Comparison of ENCODE assay signal across 8 mouse cellular contexts in the genomic region with DNA sequence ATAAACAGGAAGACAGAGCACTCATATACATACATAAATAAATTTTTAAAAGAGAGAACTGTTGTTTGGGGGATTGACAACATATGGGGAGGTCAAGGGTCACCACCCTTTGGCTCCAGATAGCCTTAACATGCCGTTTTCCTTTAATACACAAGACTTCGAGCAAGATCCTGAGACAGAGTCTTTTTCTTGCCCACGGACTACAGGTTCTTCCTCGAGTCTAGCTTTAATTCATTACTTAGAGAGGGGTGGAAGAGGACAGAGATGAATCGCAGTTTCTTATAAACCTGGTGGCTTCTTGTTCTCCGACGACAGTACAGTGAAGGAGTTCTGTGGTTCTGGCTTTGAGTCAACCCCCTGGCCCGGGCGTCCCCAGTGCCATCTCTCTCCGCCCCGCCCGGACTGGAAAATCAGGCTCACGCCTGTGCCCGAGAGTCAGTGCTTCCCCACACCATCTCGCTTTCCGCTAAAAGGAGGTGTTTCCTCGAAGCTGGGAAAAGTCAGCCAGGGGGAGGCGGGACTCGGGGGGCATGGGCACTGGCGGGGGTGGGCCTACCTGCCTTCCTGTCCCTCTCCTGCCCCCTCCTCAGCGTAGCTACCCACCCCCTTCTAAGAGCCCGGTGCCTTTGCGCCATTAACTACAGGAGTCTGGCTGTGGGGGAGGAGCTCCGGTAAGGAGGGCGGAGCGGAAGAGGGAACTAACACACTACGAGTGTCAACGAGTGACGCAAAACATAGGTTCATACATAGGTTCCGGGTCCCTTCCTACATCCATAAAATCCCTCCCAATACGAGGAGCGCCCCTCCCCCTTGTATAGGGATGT. TPM values are rescaled to one million over a fixed set of nuclear protein-coding genes. Genes with fewer than 3 reads are reported as not detected.
A peak's percentile ranks its signal among the peaks of the same experiment; 100 is the strongest.
DNase-seq lines count a peak whose midpoint lies in the region; ATAC-seq and TF ChIP-seq lines count a peak whose summit lies in the region.

No protein-coding gene starts in this region.

- DNase-seq in layer of hippocampus, adult 2 months (ENCODE audit: low spot score in 2 of 2), result no peak
- no peak for DNase-seq in layer of hippocampus, adult 9-11 months
- DNase-seq in embryonic facial prominence, embryonic 11.5 days (ENCODE audit: low spot score), result peak; percentile 64
- peak; percentile 73 for DNase-seq in thymus, postnatal 0 days (ENCODE audit: low spot score)

- WGBS in embryonic facial prominence, embryonic 11.5 days, result 3% methylated on average over 32 of the region's 32 CpGs
- WGBS in limb, embryonic 12.5 days, result 2% methylated on average over 32 of the region's 32 CpGs
- 5% methylated on average over 32 of the region's 32 CpGs for WGBS in midbrain, embryonic 13.5 days

- H3K4me2 ChIP-seq in embryonic facial prominence, embryonic 11.5 days (ENCODE audit: low read depth, low read length), result peak overlapping the region; percentile 72
- peak overlapping the region; percentile 85 for H3K4me2 ChIP-seq in limb, embryonic 12.5 days
- peak overlapping the region; percentile 73 for H3K4me2 ChIP-seq in midbrain, embryonic 13.5 days (replicated peaks)

- peak overlapping the region; percentile 43 for H3K9ac ChIP-seq in embryonic facial prominence, embryonic 11.5 days (replicated peaks; ENCODE audit: low read length)
- peak overlapping the region; percentile 60 for H3K9ac ChIP-seq in limb, embryonic 12.5 days (replicated peaks)
- peak overlapping the region; percentile 53; the same call in 1 of the 2 replicates for H3K9ac ChIP-seq in midbrain, embryonic 13.5 days (replicated peaks)

- 0 out of 2 replicates have a peak, but pooled peaks have one; percentile 52 for ATAC-seq in embryonic facial prominence, embryonic 11.5 days (replicated peaks; ENCODE audit: insufficient number of reproducible peaks, low FRiP score, low TSS enrichment, low read depth)
- ATAC-seq in hematopoietic stem cell, adult 5-6 weeks (replicated peaks in 1 of 2; ENCODE audit: insufficient read depth in 1 of 2, low FRiP score in 2 of 2, low TSS enrichment in 1 of 2, low read depth in 1 of 2, poor library complexity in 2 of 2, severe bottlenecking in 2 of 2), result peak; percentile 82 to 85
- ATAC-seq in limb, embryonic 12.5 days (ENCODE audit: insufficient number of reproducible peaks, insufficient read depth, low FRiP score, low TSS enrichment, low read depth), result peak; percentile 70; the same call in 1 of the 2 replicates
- ATAC-seq in midbrain, embryonic 13.5 days, result peak; percentile 73; the same call in 1 of the 2 replicates
- no peak; the same call in 1 of the 2 replicates for ATAC-seq in frontal cortex, adult (ENCODE audit: low TSS enrichment)

- peak overlapping the region; percentile 54 for H3K4me3 ChIP-seq in layer of hippocampus, adult 2 months
- peak overlapping the region; percentile 35 for H3K4me3 ChIP-seq in embryonic facial prominence, embryonic 11.5 days (ENCODE audit: low read depth, low read length)
- peak overlapping the region; percentile 50 for H3K4me3 ChIP-seq in limb, embryonic 12.5 days (replicated peaks)
- H3K4me3 ChIP-seq in midbrain, embryonic 13.5 days (replicated peaks), result peak overlapping the region; percentile 43

- H3K4me1 ChIP-seq in embryonic facial prominence, embryonic 11.5 days (ENCODE audit: control insufficient read depth, insufficient read depth, low read length), result peaks cover 2% of the 10 kb centered on the region; the same call in 1 of the 2 replicates
- peaks cover 13% of the 10 kb centered on the region for H3K4me1 ChIP-seq in limb, embryonic 12.5 days (replicated peaks)
- peaks cover 31% of the 10 kb centered on the region for H3K4me1 ChIP-seq in midbrain, embryonic 13.5 days (replicated peaks)

- no peaks in the 10 kb centered on the region; the same call in 1 of the 2 replicates for H3K27me3 ChIP-seq in embryonic facial prominence, embryonic 11.5 days (ENCODE audit: control insufficient read depth, insufficient read depth, low read length)
- peaks cover 25% of the 10 kb centered on the region for H3K27me3 ChIP-seq in limb, embryonic 12.5 days
- H3K27me3 ChIP-seq in midbrain, embryonic 13.5 days, result peaks cover 36% of the 10 kb centered on the region

- TF ChIP-seq CTCF in layer of hippocampus, adult 2 months (conservative IDR thresholded peaks at IDR 0.05), result no peak

- H3K36me3 ChIP-seq in embryonic facial prominence, embryonic 11.5 days (replicated peaks; ENCODE audit: control insufficient read depth, insufficient read depth, low read depth, low read length), result no peaks in the 10 kb centered on the region
- no peaks in the 10 kb centered on the region for H3K36me3 ChIP-seq in limb, embryonic 12.5 days
- no peaks in the 10 kb centered on the region for H3K36me3 ChIP-seq in midbrain, embryonic 13.5 days

- H3K27ac ChIP-seq in layer of hippocampus, adult 2 months, result no peak overlapping the region
- H3K27ac ChIP-seq in embryonic facial prominence, embryonic 11.5 days (replicated peaks; ENCODE audit: low read depth, low read length), result no peak overlapping the region
- no peak overlapping the region for H3K27ac ChIP-seq in limb, embryonic 12.5 days
- no peak overlapping the region for H3K27ac ChIP-seq in midbrain, embryonic 13.5 days

- H3K9me3 ChIP-seq in embryonic facial prominence, embryonic 11.5 days (replicated peaks; ENCODE audit: control insufficient read depth, low read length), result no peaks in the 10 kb centered on the region
- H3K9me3 ChIP-seq in limb, embryonic 12.5 days, result no peaks in the 10 kb centered on the region
- H3K9me3 ChIP-seq in midbrain, embryonic 13.5 days, result no peaks in the 10 kb centered on the region

RNA-seq across cellular contexts. Expression of gene Tbx21, which starts 11.7 kb away (rescaled TPM):
- total RNA-seq in layer of hippocampus, adult 2 months (2021), result under 1 TPM; 0.17 to 0.23 TPM
- not detected in 2 replicates for polyA plus RNA-seq in embryonic facial prominence, embryonic 11.5 days (2014; fragmentation: Nextera tagmentation; extraction: Ambion mirVana)
- total RNA-seq in hematopoietic stem cell, adult 5-6 weeks (2017), result 0.45 and 1.1 TPM in 2 replicates
- 0.17 TPM in 1 of 2 replicates, not detected in the other for polyA plus RNA-seq in limb, embryonic 12.5 days (2016; fragmentation: Nextera tagmentation; extraction: Ambion mirVana)
- 0.08 and 0.16 TPM in 2 replicates for polyA plus RNA-seq in midbrain, embryonic 13.5 days (2015; fragmentation: Nextera tagmentation; extraction: Ambion mirVana)
- 1.3 and 1.9 TPM in 2 replicates for polyA plus RNA-seq in thymus, postnatal 0 days (2015; fragmentation: Nextera tagmentation; extraction: Ambion mirVana)

RNA-seq across cellular contexts. Expression of gene Tbkbp1, which starts 24.4 kb away (rescaled TPM):
- total RNA-seq in layer of hippocampus, adult 2 months (2021), result 10 to 100 TPM; 91.8 to 96.9 TPM
- 3.3 and 4.8 TPM in 2 replicates for polyA plus RNA-seq in embryonic facial prominence, embryonic 11.5 days (2014; fragmentation: Nextera tagmentation; extraction: Ambion mirVana)
- 6.6 and 8.1 TPM in 2 replicates for total RNA-seq in hematopoietic stem cell, adult 5-6 weeks (2017)
- polyA plus RNA-seq in limb, embryonic 12.5 days (2016; fragmentation: Nextera tagmentation; extraction: Ambion mirVana), result 8.0 and 8.7 TPM in 2 replicates
- 5.6 and 6.7 TPM in 2 replicates for polyA plus RNA-seq in midbrain, embryonic 13.5 days (2015; fragmentation: Nextera tagmentation; extraction: Ambion mirVana)
- 0.82 and 0.98 TPM in 2 replicates for polyA plus RNA-seq in thymus, postnatal 0 days (2015; fragmentation: Nextera tagmentation; extraction: Ambion mirVana)

Comparison
In these comparisons a context has a peak if more than half of its experiments do, and no peak if none do; other contexts are left out.
1. DNase-seq: peak in embryonic facial prominence, embryonic 11.5 days (single experiment) and thymus, postnatal 0 days (single experiment); none in layer of hippocampus, adult 2 months (0 of 2) and layer of hippocampus, adult 9-11 months (single experiment).
2. Peak in every context shown above with its lines, with median percentiles within 50 percentile points of each other: H3K4me3 ChIP-seq, H3K4me2 ChIP-seq and H3K9ac ChIP-seq.